Mouse (Mus musculus) lung, postnatal 0 days (tissue): Measurements from ENCODE around the gene Cd3eap. TPM values are rescaled to one million over a fixed set of nuclear protein-coding genes. Genes with fewer than 3 reads are reported as not detected.
A peak's percentile ranks its signal among the peaks of the same experiment; 100 is the strongest.

Source experiments
- ATAC-seq: fragments of 200-750 bp; cut with Nextera tagmentation; 2 replicates; pipeline ENCODE4 v1.8.0; 2017; ENCODE audit warnings: moderate library complexity
- DNase-seq: peaks from one replicate; pipeline ENCODE4 v3.0.0-alpha.2; 2016; ENCODE audit warnings: low spot score
- H3K27ac ChIP-seq: fragments of 300-500 bp; sonication (generic); 2 replicates; pipeline ENCODE4 v1.5.1; 2014; ENCODE audit warnings: antibody characterized with exemption, mild to moderate bottlenecking, low read length, mixed read lengths
- H3K27me3 ChIP-seq: fragments of 300-500 bp; sonication (generic); replicated peaks from 2 replicates; pipeline ENCODE4 v1.6.1; 2014; ENCODE audit warnings: low read length, mixed read lengths; ENCODE audit not compliant: insufficient read depth
- H3K36me3 ChIP-seq: fragments of 300-500 bp; sonication (generic); 2 replicates; pipeline ENCODE4 v1.6.1; 2014; ENCODE audit warnings: low read length, mixed read lengths; ENCODE audit not compliant: insufficient read depth
- H3K4me1 ChIP-seq: fragments of 300-500 bp; sonication (generic); 2 replicates; pipeline ENCODE4 v1.6.1; 2014; ENCODE audit warnings: antibody characterized with exemption, low read depth, low read length, mixed read lengths; ENCODE audit not compliant: insufficient read depth
- H3K4me2 ChIP-seq: fragments of 300-500 bp; sonication (generic); replicated peaks from 2 replicates; pipeline ENCODE4 v1.6.1; 2014; ENCODE audit warnings: low read depth, mild to moderate bottlenecking, low read length, moderate library complexity, mixed read lengths
- H3K4me3 ChIP-seq: fragments of 300-500 bp; sonication (generic); 2 replicates; pipeline ENCODE4 v1.5.1; 2014; ENCODE audit warnings: low read depth, low read length
- H3K9ac ChIP-seq: fragments of 300-500 bp; sonication (generic); replicated peaks from 2 replicates; pipeline ENCODE4 v1.6.1; 2014; ENCODE audit warnings: low read depth, mild to moderate bottlenecking
- H3K9me3 ChIP-seq: fragments of 300-500 bp; sonication (generic); 2 replicates; pipeline ENCODE4 v1.6.1; 2016; ENCODE audit warnings: low read length, mixed read lengths
- CTCF ChIP-seq: IDR thresholded peaks from 2 replicates; pipeline ENCODE4 v1.5.1; 2016; ENCODE audit warnings: antibody characterized with exemption, mild to moderate bottlenecking
- EP300 ChIP-seq: IDR thresholded peaks from 2 replicates; pipeline ENCODE4 v1.6.1; 2016; ENCODE audit warnings: antibody characterized with exemption, mild to moderate bottlenecking, control low read depth
- WGBS: fragments of 180-500 bp; shearing (Covaris S2); extraction: QIAGEN DNeasy Blood & Tissue Kit; methylation state at CpG from one replicate; pipeline ENCODE4 v1.1.7; 2014; 5-methylcytosine and 5-hydroxymethylcytosine counted together
- polyA plus RNA-seq: library from polyadenylated mRNA; unstranded; fragments of >200 nt; fragmentation: Nextera tagmentation; extraction: Ambion mirVana; gene quantifications from 2 replicates; pipeline ENCODE4 v1.2.1, GENCODE M21; 2015

The Cd3eap gene
- polyA plus RNA-seq, 1 experiment from 2014 or later, result 7.6 TPM

- H3K9ac ChIP-seq, result no peak overlapping the region
- no peak for ATAC-seq
- WGBS, result 72% methylated on average over 7 of the region's 7 CpGs
Observed at GRCm38 (mm10) chr7:19318676-19319075, 40.6 kb downstream of the Cd3eap start.

DNA sequence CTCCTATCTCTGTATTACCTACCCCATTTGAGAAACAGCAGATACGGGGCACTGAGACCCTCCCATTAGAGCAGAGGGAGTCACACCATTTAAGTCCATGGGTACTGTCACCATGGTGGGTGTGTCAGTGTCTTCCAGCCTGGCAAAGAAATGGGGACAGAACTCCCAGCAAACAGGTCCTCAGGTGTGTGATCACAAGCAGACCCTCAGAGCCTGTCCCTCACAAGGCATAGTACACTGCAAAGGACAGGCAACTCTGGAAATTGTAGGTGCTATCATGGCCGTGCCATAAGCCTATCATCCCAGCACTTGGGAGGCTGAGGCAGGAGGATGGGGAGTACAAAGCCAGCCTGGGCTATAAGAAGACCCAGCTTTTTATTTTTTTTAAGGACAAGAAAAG is 41.1 kb downstream of the Cd3eap start:
- Histone ChIP-seq H3K27me3 (peaks cover 8% of the 10 kb centered on the region; the same call in 1 of the 2 replicates), H3K36me3 (no peaks in the 10 kb centered on the region), H3K27ac (no peak overlapping the region), H3K4me2 (no peak overlapping the region), H3K4me1 (peaks cover 3% of the 10 kb centered on the region; the same call in 1 of the 2 replicates), H3K9me3 (no peaks in the 10 kb centered on the region), H3K9ac (no peak overlapping the region), H3K4me3 (no peak overlapping the region)
- DNase-seq (no peak), ATAC-seq (no peak)
- WGBS, result 59% methylated on average over 2 of the region's 2 CpGs
- TF ChIP-seq EP300 (no peak), CTCF (no peak)

More at GRCm38 (mm10) chr7:19318676-19319075, 40.6 kb downstream of the Cd3eap start:
- Histone ChIP-seq H3K9me3 (no peaks in the 10 kb centered on the region), H3K4me2 (no peak overlapping the region), H3K4me1 (peaks cover 3% of the 10 kb centered on the region; the same call in 1 of the 2 replicates), H3K36me3 (no peaks in the 10 kb centered on the region), H3K4me3 (no peak overlapping the region), H3K27ac (no peak overlapping the region), H3K27me3 (peaks cover 8% of the 10 kb centered on the region; the same call in 1 of the 2 replicates)
- no peak for DNase-seq
- no peak for TF ChIP-seq EP300
- no peak for TF ChIP-seq CTCF

- H3K27me3 ChIP-seq, result peaks cover 8% of the 10 kb centered on the region; the same call in 1 of the 2 replicates
- H3K27ac ChIP-seq, result no peak overlapping the region
- no peak overlapping the region for H3K4me3 ChIP-seq
- ATAC-seq (no peak), DNase-seq (peak; percentile 49)
- no peak overlapping the region for H3K4me2 ChIP-seq
- H3K36me3 ChIP-seq, result no peaks in the 10 kb centered on the region
- peaks cover 3% of the 10 kb centered on the region; the same call in 1 of the 2 replicates for H3K4me1 ChIP-seq
- no peak overlapping the region for H3K9ac ChIP-seq
- TF ChIP-seq EP300, result no peak
- TF ChIP-seq CTCF, result no peak
- 44% methylated on average over 14 of the region's 14 CpGs for WGBS
- H3K9me3 ChIP-seq, result no peaks in the 10 kb centered on the region
Observed at GRCm38 (mm10) chr7:19316451-19317161, 42.7 kb downstream of the Cd3eap start.

DNA sequence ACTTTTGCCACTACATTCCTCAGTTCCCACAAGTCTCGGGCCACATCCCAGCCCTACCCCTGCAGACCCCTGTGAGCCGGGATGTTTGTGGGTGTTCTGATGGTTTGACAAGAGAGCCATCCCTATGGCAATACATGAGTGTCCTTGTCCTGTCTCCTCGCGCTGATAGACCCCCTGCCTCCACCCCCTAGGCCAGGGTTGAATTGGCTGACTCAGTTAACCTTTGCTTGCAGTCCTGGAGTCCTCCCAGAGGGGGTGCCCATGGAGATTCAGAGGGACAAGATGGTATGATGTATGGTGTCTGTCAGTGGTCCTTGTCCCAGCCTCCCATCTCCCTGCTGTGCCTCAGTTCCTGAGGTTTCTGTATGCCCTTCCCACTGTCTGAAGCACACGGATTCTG is 45.2 kb downstream of the Cd3eap start:
- WGBS, result 37% methylated on average over 5 of the region's 5 CpGs
- Histone ChIP-seq H3K4me2 (no peak overlapping the region), H3K4me1 (peaks cover 3% of the 10 kb centered on the region; the same call in 1 of the 2 replicates), H3K27me3 (peaks cover 8% of the 10 kb centered on the region; the same call in 1 of the 2 replicates), H3K27ac (no peak overlapping the region), H3K9ac (no peak overlapping the region), H3K36me3 (no peaks in the 10 kb centered on the region), H3K4me3 (no peak overlapping the region), H3K9me3 (no peaks in the 10 kb centered on the region)
- ATAC-seq (no peak), DNase-seq (no peak)
- TF ChIP-seq CTCF, result no peak
- TF ChIP-seq EP300, result no peak

- Histone ChIP-seq H3K9me3 (no peaks in the 10 kb centered on the region), H3K36me3 (no peaks in the 10 kb centered on the region), H3K27ac (no peak overlapping the region), H3K4me1 (peaks cover 3% of the 10 kb centered on the region; the same call in 1 of the 2 replicates), H3K27me3 (peaks cover 8% of the 10 kb centered on the region; the same call in 1 of the 2 replicates), H3K4me3 (no peak overlapping the region), H3K4me2 (no peak overlapping the region), H3K9ac (no peak overlapping the region)
- no peak for TF ChIP-seq CTCF
- TF ChIP-seq EP300, result no peak
- DNase-seq, result no peak
- no peak for ATAC-seq
- 39% methylated on average over 4 of the region's 4 CpGs for WGBS
Observed at GRCm38 (mm10) chr7:19311991-19312390, 47.3 kb downstream of the Cd3eap start.

GRCm38 (mm10) chr7:19309884-19310641 is 49.2 kb downstream of the Cd3eap start, which contains the start of gene Fosb:
TSS of gene Fosb (minus strand) at chr7:19310051.
- no peak within 1 kb of the TSS; the same call in 1 of the 2 replicates for H3K27ac ChIP-seq
- H3K9ac ChIP-seq, result peak within 1 kb of the TSS; percentile 39; the same call in 1 of the 2 replicates
- peak; percentile 86 for ATAC-seq
- no peaks in the 10 kb centered on the region for H3K36me3 ChIP-seq
- TF ChIP-seq CTCF, result peak; percentile 58
- TF ChIP-seq EP300, result no peak
- peaks cover 3% of the 10 kb centered on the region for H3K4me1 ChIP-seq
- H3K4me2 ChIP-seq, result peak within 1 kb of the TSS; percentile 99
- no peaks in the 10 kb centered on the region for H3K9me3 ChIP-seq
- peak; percentile 99 for DNase-seq
- WGBS, result 2% methylated on average over 49 of the region's 49 CpGs
- H3K4me3 ChIP-seq, result peak within 1 kb of the TSS; percentile 60
- H3K27me3 ChIP-seq, result peaks cover 26% of the 10 kb centered on the region
